Mouse (Mus musculus) testis, adult 2 months (tissue): ENCODE data around the gene Gucy2g.

Source experiments
- CTCF ChIP-seq: fragments of 200-500 bp; IDR thresholded peaks from 2 replicates; pipeline ENCODE4 v1.5.1; 2012; ENCODE audit warnings: low read depth, mild to moderate bottlenecking, inconsistent platforms, low read length, moderate library complexity; ENCODE audit not compliant: control insufficient read depth, insufficient read depth, insufficient replicate concordance
- POLR2A ChIP-seq: fragments of 200-500 bp; IDR thresholded peaks from 2 replicates; pipeline ENCODE4 v1.6.1; 2012; ENCODE audit warnings: low read depth, mild to moderate bottlenecking, inconsistent platforms, low read length, moderate library complexity; ENCODE audit not compliant: control insufficient read depth

GRCm38 (mm10) chr19:55251383-55252124 is 10.5 kb upstream of the Gucy2g start, which contains the start of gene Acsl5:
- no peak for TF ChIP-seq CTCF
- TF ChIP-seq POLR2A, result no peak
